Mouse (Mus musculus) heart, embryonic 11.5 days (tissue): ENCODE data around the gene Bex6. TPM values are rescaled to one million over a fixed set of nuclear protein-coding genes. Genes with fewer than 3 reads are reported as not detected.

ENCODE experiments used
- ATAC-seq: fragments of 200-750 bp; cut with Nextera tagmentation; replicated peaks from 2 replicates; pipeline ENCODE4 v1.8.0; 2017; ENCODE audit warnings: moderate library complexity; ENCODE audit not compliant: insufficient number of reproducible peaks, low FRiP score, low TSS enrichment
- H3K27ac ChIP-seq: fragments of 300-500 bp; sonication (generic); 2 replicates; pipeline ENCODE4 v1.5.1; 2014; ENCODE audit warnings: mild to moderate bottlenecking, low read depth, low read length
- H3K27me3 ChIP-seq: fragments of 300-500 bp; sonication (generic); 2 replicates; pipeline ENCODE4 v1.6.1; 2014; ENCODE audit warnings: mild to moderate bottlenecking, low read length, mixed read lengths; ENCODE audit not compliant: control insufficient read depth, insufficient read depth
- H3K36me3 ChIP-seq: fragments of 300-500 bp; sonication (generic); 2 replicates; pipeline ENCODE4 v1.6.1; 2014; ENCODE audit warnings: mild to moderate bottlenecking, low read length, moderate library complexity, mixed read lengths; ENCODE audit not compliant: control insufficient read depth, insufficient read depth
- H3K4me1 ChIP-seq: fragments of 300-500 bp; sonication (generic); 2 replicates; pipeline ENCODE4 v1.6.1; 2014; ENCODE audit warnings: low read length; ENCODE audit not compliant: control insufficient read depth, insufficient read depth
- H3K4me2 ChIP-seq: fragments of 300-500 bp; sonication (generic); 2 replicates; pipeline ENCODE4 v1.6.1; 2014; ENCODE audit warnings: mild to moderate bottlenecking, moderate library complexity
- H3K4me3 ChIP-seq: fragments of 300-500 bp; sonication (generic); 2 replicates; pipeline ENCODE4 v1.5.1; 2014; ENCODE audit warnings: low read depth, low read length
- H3K9ac ChIP-seq: fragments of 300-500 bp; sonication (generic); 2 replicates; pipeline ENCODE4 v1.6.1; 2014; ENCODE audit warnings: mild to moderate bottlenecking, low read depth, low read length, moderate library complexity
- H3K9me3 ChIP-seq: fragments of 300-500 bp; sonication (generic); replicated peaks from 2 replicates; pipeline ENCODE4 v1.6.1; 2016; ENCODE audit warnings: low read length; ENCODE audit not compliant: control insufficient read depth
- WGBS: fragments of 180-500 bp; shearing (Covaris S2); extraction: QIAGEN DNeasy Blood & Tissue Kit; methylation state at CpG from one replicate; pipeline ENCODE4 v1.1.7; 2014; ENCODE audit not compliant: insufficient replicate concordance; 5-methylcytosine and 5-hydroxymethylcytosine counted together
- polyA plus RNA-seq: library from polyadenylated mRNA; unstranded; fragments of >200 nt; fragmentation: Nextera tagmentation; extraction: Ambion mirVana; gene quantifications from 2 replicates; pipeline ENCODE4 v1.2.1, GENCODE M21; 2014

Gene Bex6
- polyA plus RNA-seq, 1 experiment from 2014 or later: 0.42 TPM

DNA sequence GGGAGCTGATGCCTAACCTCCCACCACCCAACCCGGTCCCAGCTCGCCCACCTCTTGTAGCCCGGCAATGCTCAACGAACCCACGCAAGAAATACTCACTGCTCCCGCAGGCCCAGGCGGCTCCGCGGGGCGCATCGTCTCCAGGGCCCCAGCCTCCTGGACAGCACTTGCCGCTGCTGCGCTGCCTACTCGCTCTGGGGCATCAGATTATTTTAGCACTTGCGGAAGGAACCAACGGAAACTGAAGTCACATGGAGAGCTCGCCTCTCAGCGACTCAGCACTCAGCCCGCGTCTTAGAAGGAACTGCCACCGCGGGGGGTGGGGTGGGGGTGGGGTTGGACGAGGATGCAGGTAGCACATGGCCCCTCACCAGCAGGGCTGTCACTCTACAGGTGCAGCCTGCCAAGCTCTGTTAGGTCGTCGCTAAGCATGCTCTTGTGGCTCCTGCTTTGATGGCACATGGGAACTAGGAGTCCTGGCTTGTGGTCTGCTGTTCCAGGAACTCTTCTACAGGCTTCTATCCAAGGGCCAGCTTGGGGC is 14.3 kb upstream of the Bex6 start, which contains the start of gene Nrros:
Gene Nrros, minus strand, starts transcription at position 314 of the 541 bp plus-strand sequence.
- peak within 1 kb of the TSS; percentile 47 for H3K4me3 ChIP-seq
- peak within 1 kb of the TSS; percentile 87 for H3K4me2 ChIP-seq
- H3K36me3 ChIP-seq: no peaks in the 10 kb centered on the region
- H3K27ac ChIP-seq: no peak within 1 kb of the TSS
- ATAC-seq: 0 out of 2 replicates have a peak, but pooled peaks have one; percentile 7
- H3K9me3 ChIP-seq: no peaks in the 10 kb centered on the region
- H3K4me1 ChIP-seq: peaks cover 6% of the 10 kb centered on the region; the same call in 1 of the 2 replicates
- no peaks in the 10 kb centered on the region for H3K27me3 ChIP-seq
- H3K9ac ChIP-seq: peak within 1 kb of the TSS; percentile 61
- WGBS: 3% methylated on average over 25 of the region's 25 CpGs

DNA sequence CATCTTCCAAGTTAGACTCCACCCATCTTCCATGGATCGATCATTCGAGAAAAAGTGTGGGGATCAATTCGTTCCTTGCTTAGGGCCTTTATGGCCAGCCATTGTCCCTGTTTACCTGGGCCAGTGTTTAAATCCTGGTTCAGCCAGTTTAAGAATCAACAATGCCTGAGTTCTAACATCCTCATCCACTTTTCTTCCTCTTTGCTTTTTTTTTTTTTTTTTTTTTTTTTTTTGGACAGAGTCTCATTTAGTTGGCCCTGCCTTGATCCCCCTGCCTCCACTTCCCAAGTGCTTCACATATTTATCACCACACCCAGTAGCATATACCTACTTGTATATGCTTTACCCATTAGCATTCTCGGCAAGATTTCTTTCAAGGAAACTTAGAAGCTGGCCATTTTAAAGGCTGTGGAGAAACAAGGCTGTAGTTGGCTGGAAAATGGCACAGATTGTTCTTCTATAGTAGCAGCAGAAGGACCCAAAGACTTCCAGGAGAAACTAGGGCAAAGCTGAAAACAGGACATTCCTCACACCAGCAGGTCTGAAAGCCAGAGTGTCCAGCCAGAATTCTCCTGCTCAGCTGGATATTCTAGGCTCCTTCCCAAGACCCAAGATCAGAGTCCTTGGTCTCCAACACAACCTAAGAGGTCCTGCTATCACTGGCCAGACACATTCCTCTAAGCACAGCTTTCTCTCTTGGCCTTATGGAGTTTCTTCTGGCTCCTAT is 11.6 kb upstream of the Bex6 start:
- Histone ChIP-seq H3K9me3 (no peaks in the 10 kb centered on the region), H3K4me1 (peaks cover 6% of the 10 kb centered on the region; the same call in 1 of the 2 replicates), H3K4me3 (no peak overlapping the region), H3K9ac (no peak overlapping the region), H3K36me3 (no peaks in the 10 kb centered on the region), H3K27me3 (no peaks in the 10 kb centered on the region), H3K4me2 (no peak overlapping the region), H3K27ac (no peak overlapping the region)
- ATAC-seq: no peak
- 86% methylated on average over 4 of the region's 4 CpGs for WGBS

DNA sequence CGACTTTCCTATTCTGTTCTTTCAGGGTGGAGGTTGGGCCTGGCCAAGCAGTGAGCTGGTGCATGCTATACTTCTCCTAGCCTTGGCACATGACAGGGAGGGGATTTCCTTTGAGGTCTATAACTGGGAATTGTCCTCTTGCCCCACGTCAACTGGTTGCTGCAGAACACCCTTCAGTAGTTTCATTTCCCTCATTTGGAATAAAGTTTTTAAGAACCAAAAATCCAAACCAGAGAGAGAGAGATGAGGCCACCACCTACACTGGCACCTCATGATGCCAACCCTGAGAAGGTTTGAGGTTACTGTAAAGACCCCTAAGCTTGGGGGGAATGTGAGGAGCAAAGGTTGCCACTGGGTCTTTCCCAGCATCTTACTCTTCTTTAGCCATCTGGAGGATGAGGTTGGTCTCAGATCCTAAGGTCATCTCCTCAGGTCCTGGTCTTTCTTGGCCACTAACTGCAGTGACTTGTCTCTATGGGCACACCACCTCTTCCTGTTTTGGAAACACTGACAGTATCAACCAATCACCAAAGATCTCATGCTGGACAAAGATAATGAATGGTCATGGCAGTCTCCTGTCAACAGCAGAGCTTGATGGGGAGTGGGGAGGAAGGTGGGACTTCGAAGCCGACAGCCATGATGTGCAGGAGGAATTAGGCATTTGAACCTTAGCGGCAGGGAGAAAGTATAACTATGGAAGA is 8.4 kb upstream of the Bex6 start:
- no peaks in the 10 kb centered on the region for H3K4me1 ChIP-seq
- no peak overlapping the region for H3K4me2 ChIP-seq
- 82% methylated on average over 5 of the region's 5 CpGs for WGBS
- no peaks in the 10 kb centered on the region for H3K27me3 ChIP-seq
- no peak overlapping the region for H3K4me3 ChIP-seq
- no peak for ATAC-seq
- no peak overlapping the region for H3K27ac ChIP-seq
- no peak overlapping the region for H3K9ac ChIP-seq
- H3K36me3 ChIP-seq: no peaks in the 10 kb centered on the region
- H3K9me3 ChIP-seq: no peaks in the 10 kb centered on the region

DNA sequence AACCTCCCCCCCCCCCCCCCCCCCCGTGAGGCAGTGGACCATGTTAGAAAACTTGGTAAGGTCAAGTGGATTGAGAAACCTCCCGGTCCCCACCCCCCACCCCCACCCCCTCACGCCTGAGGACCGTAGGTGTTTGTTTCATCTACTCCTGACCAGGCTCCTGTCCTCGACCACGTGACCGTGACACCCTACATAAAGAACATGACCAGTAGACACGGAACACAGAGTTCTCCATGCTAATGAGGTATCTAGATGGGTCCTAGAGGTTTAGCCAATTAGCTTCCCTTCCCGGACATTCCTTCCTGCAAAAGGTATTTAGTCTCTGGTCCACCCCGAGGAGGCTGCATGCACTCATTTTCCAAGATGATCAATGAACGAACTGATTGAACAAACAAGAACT is 6.2 kb upstream of the Bex6 start:
- no peak for ATAC-seq
- Histone ChIP-seq H3K4me2 (no peak overlapping the region), H3K4me1 (peaks cover 4% of the 10 kb centered on the region; the same call in 1 of the 2 replicates), H3K36me3 (no peaks in the 10 kb centered on the region), H3K9ac (no peak overlapping the region), H3K9me3 (no peaks in the 10 kb centered on the region), H3K27me3 (no peaks in the 10 kb centered on the region), H3K4me3 (no peak overlapping the region), H3K27ac (no peak overlapping the region)
- WGBS: 64% methylated on average over 10 of the region's 11 CpGs

DNA sequence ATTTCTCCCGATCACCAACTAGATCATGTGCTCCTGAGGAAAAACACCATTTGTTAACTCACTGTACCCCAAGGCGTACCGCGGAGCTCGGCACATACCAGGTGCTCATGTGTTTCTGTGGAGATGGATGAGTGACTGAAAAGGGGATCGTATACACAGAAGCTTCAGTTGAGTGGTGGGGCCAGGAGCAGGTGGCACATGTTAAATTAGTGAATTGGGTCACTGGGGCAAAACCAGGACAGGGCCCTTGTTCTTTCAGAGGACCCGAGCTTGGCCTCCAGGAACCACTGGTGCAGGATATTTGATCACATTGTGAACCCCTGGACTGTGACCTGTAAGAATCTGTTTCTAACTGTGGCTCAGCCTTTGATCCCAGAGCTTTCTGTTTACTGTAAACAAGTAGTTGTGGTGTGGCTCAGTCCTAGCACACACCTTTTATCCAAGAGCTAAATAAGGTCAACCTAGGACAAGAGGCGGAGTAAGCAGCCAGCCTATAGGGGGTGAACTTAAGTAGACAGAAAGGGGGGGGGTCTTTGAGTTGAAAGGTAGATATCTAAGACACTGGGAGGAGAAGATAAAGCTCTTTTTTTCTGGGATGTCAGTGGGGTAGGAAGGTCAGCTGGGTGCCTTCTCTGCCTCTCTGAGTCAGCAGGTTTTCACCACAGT is 5.2 kb upstream of the Bex6 start:
- WGBS: 81% methylated on average over 8 of the region's 8 CpGs
- no peak overlapping the region for H3K4me3 ChIP-seq
- no peak overlapping the region for H3K27ac ChIP-seq
- no peaks in the 10 kb centered on the region for H3K36me3 ChIP-seq
- H3K9ac ChIP-seq: no peak overlapping the region
- H3K27me3 ChIP-seq: no peaks in the 10 kb centered on the region
- H3K4me1 ChIP-seq: peaks cover 4% of the 10 kb centered on the region; the same call in 1 of the 2 replicates
- no peak overlapping the region for H3K4me2 ChIP-seq
- H3K9me3 ChIP-seq: no peaks in the 10 kb centered on the region
- ATAC-seq: no peak

DNA sequence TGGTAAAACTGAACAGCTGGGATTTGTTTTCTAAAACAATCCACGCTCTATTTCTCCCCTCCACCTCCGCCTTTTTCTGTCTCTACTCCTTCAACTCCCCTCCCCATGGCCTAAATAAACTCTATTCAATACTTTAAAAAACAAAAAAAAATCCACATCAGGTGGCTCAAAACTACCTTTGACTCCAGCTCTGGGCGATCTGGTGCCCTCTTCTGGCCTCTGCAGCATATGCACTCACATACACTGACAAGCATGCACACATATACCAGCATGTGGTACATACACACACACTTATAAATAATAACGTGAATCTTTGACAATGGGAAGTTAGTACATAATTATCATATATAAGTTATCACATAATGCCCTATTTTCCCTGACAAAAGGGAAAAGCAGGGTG is 4.6 kb upstream of the Bex6 start:
- ATAC-seq: no peak
- WGBS: 82% methylated on average over 4 of the region's 4 CpGs
- Histone ChIP-seq H3K27ac (no peak overlapping the region), H3K4me2 (no peak overlapping the region), H3K36me3 (no peaks in the 10 kb centered on the region), H3K4me3 (no peak overlapping the region), H3K4me1 (peaks cover 4% of the 10 kb centered on the region; the same call in 1 of the 2 replicates), H3K27me3 (no peaks in the 10 kb centered on the region), H3K9me3 (no peaks in the 10 kb centered on the region), H3K9ac (no peak overlapping the region)

DNA sequence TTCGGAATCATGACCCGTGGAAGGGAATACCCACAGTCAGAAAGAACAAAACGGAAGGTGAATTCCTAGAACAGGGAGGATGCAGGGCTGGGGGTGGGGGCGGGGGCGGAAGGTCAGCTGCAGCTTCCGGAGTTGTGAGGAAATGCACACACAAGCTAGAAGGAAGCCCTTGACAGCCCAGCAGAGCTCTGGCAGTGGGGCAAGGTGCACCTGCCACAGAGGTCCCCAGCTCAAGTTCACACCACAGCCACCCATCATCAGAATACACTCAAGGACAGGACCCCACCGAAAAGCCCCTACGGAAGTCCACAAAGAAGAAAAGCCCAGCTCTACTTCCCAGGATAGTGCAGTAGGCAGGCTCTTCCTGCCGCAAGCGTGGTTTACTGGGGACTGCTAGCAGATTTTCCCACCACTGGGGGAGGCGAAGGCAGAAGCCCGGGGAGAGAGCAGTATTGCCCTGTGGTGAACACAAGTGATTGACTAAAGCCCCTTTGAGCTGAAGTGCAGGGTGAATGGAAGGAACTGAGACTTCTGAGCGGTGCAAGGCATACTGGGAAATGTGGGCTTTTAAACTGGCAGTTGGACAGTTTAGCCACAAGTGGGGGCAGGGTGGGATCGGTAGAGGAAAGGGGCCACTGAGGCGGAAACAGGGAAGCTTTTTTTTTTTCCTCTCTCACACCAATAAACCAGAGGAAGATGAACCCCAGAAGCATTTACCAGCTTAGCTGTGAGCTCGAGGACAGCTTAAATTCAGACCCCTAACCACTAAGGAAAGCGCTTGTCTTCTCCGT is 2.5 kb upstream of the Bex6 start:
- H3K4me3 ChIP-seq: no peak overlapping the region
- peaks cover 4% of the 10 kb centered on the region; the same call in 1 of the 2 replicates for H3K4me1 ChIP-seq
- peak overlapping the region; percentile 61 for H3K9ac ChIP-seq
- peak overlapping the region; percentile 37 for H3K4me2 ChIP-seq
- peak overlapping the region; percentile 60 for H3K27ac ChIP-seq
- no peak for ATAC-seq
- H3K27me3 ChIP-seq: no peaks in the 10 kb centered on the region
- no peaks in the 10 kb centered on the region for H3K36me3 ChIP-seq
- no peaks in the 10 kb centered on the region for H3K9me3 ChIP-seq
- WGBS: 49% methylated on average over 18 of the region's 18 CpGs

DNA sequence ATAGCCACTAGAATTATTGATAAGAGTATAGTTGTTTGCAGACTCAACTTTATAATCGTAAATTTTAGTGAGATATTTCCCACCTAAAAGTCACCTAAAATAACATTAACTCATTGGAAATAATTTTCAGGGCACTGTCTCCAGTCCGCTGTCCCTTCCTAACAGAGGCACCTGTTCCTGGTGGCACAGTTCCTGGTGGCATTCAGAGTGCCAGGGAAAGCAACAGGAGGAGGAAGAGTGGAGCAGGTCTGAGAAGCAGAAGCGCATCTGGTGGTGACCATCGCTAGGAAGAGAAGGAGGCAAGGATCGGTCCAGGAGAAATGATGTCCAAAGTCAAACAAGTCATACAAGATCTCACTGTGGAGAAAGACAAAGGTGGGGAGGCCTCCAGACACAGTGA is 6.4 kb downstream of the Bex6 start:
- H3K4me1 ChIP-seq: no peaks in the 10 kb centered on the region
- no peaks in the 10 kb centered on the region for H3K27me3 ChIP-seq
- WGBS: 85% methylated on average over 5 of the region's 5 CpGs
- ATAC-seq: no peak
- no peak overlapping the region for H3K27ac ChIP-seq
- H3K9ac ChIP-seq: no peak overlapping the region
- H3K36me3 ChIP-seq: no peaks in the 10 kb centered on the region
- H3K4me3 ChIP-seq: no peak overlapping the region
- no peaks in the 10 kb centered on the region for H3K9me3 ChIP-seq
- H3K4me2 ChIP-seq: no peak overlapping the region
